Mouse (Mus musculus) gastrocnemius, postnatal 36 days (tissue): ENCODE measurements around the gene Gm7879. TPM values are rescaled to one million over a fixed set of nuclear protein-coding genes. Genes with fewer than 3 reads are reported as not detected.
A peak's percentile ranks its signal among the peaks of the same experiment; 100 is the strongest.

Experiments used
- DNase-seq, 2 experiments: peaks; one replicate each; pipeline ENCODE4 v3.0.0; 2022
- intact Hi-C: fragments of 180-260 bp; cut with DNase I; formaldehyde crosslinking; loops from one replicate; pipeline ENCODE4 v1.15.1; 2025
- total RNA-seq, 2 experiments: library from RNA; stranded (reverse); gene quantifications; 2 replicates each; pipeline ENCODE4 v1.2.3; 2021

The Gm7879 gene
- total RNA-seq, 2 experiments from 2014 or later, result 3.5 TPM

- DNase-seq, result no peak
- intact Hi-C loops, result no loop called here
Measured at GRCm38 (mm10) chr5:43947330-43947977, 34.5 kb downstream of the Gm7879 start.

- no peak for DNase-seq
- intact Hi-C loops, result no loop called here
Measured at GRCm38 (mm10) chr5:43948111-43948743, 35.3 kb downstream of the Gm7879 start.

- intact Hi-C loops, result no loop called here
- DNase-seq, result peak in 1 of 2 experiments; percentile 17
Measured at GRCm38 (mm10) chr5:43948748-43949275, 35.9 kb downstream of the Gm7879 start.

- DNase-seq, result no peak
- intact Hi-C loops, result no loop called here
Measured at GRCm38 (mm10) chr5:43953241-43953640, 40.3 kb downstream of the Gm7879 start.

- intact Hi-C loops, result no loop called here
- DNase-seq, result no peak
Measured at GRCm38 (mm10) chr5:43959884-43960440, 47.0 kb downstream of the Gm7879 start.

- intact Hi-C loops, result no loop called here
Measured at GRCm38 (mm10) chr5:43961056-43961455, 48.1 kb downstream of the Gm7879 start.

More at GRCm38 (mm10) chr5:43961056-43961455, 48.1 kb downstream of the Gm7879 start:
- DNase-seq, result no peak

Other genes with a start within 250 kb of the Gm7879 start
- under 1 TPM in 1 of 2 experiments, not detected in 1; 0.30 TPM for gene Bst1, start 94.3 kb upstream of the Gm7879 start, total RNA-seq
- gene Fbxl5, start 91.5 kb upstream of the Gm7879 start, total RNA-seq, result 10 to 100 TPM; 30.0 to 30.2 TPM
- 1 to 10 TPM; 2.8 to 3.1 TPM for gene Cd38, start 44.6 kb upstream of the Gm7879 start, total RNA-seq
- gene Fgfbp1, start 68.6 kb downstream of the Gm7879 start, total RNA-seq, result 1 to 10 TPM; 3.7 to 6.3 TPM
- 10 to 100 TPM; 10.1 to 11.4 TPM for gene Prom1, start 188.9 kb downstream of the Gm7879 start, total RNA-seq